Comparison of ENCODE assay signal across 23 mouse cellular contexts in the genomic region with DNA sequence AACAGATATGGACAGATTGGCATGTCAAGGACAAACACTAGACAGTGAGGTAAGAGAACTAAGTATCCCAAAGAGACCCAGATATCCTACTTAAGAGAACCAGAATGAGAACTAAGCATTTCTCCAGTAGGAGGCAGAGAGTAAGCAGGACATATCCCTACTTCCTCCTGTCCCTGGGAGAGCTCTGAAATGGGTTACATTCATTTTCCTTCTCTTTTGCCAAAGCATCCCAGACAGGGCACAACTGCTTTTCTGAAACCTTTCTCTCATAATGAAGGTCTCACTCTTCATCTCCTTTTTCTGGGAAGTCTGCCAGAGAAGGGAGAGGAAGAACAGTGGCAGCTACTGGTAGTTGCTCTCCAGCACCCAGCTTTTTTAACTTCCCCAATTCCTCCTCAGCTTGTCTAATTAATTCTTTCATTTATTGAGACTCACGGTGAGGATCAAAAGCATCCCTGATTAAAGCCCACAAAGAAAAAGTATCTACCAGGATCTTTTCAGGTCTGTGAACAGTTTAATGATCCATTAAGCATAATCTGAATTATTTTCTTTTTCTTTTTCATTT. TPM values are rescaled to one million over a fixed set of nuclear protein-coding genes. Genes with fewer than 3 reads are reported as not detected.
DNase-seq lines count a peak whose midpoint lies in the region; ATAC-seq lines count a peak whose summit lies in the region.
"Had no signal": no experiment of that assay in that cellular context is flagged by ENCODE, and none has a peak within 500 bp of the region (broad histone marks: within the 10 kb centered on the region; RNA-seq: fewer than 3 reads in every experiment).

No protein-coding gene starts in this region.

- H3K27me3 ChIP-seq in forebrain, embryonic 13.5 days, result no peaks in the 10 kb centered on the region
- no peaks in the 10 kb centered on the region for H3K27me3 ChIP-seq in forebrain, embryonic 15.5 days
- H3K27me3 ChIP-seq in midbrain, embryonic 12.5 days, result no peaks in the 10 kb centered on the region
- H3K27me3 ChIP-seq in midbrain, embryonic 16.5 days (ENCODE audit: control insufficient read depth, insufficient read depth, low read depth, low read length), result no peaks in the 10 kb centered on the region
- H3K27me3 ChIP-seq: heart, embryonic 13.5 days; kidney, embryonic 15.5 days had no signal

- WGBS in forebrain, embryonic 13.5 days, result 5% methylated on average over 1 of the region's 1 CpGs
- 4% methylated on average over 1 of the region's 1 CpGs for WGBS in forebrain, embryonic 15.5 days
- 33% methylated on average over 1 of the region's 1 CpGs for WGBS in midbrain, embryonic 12.5 days
- 4% methylated on average over 1 of the region's 1 CpGs for WGBS in midbrain, embryonic 16.5 days

- H3K9ac ChIP-seq in forebrain, embryonic 13.5 days, result no peak overlapping the region
- no peak overlapping the region for H3K9ac ChIP-seq in forebrain, embryonic 15.5 days (replicated peaks)
- no peak overlapping the region for H3K9ac ChIP-seq in midbrain, embryonic 12.5 days (replicated peaks)
- H3K9ac ChIP-seq in midbrain, embryonic 16.5 days (ENCODE audit: low read depth, low read length), result no peak overlapping the region
- H3K9ac ChIP-seq: heart, embryonic 13.5 days; hindbrain, embryonic 14.5 days; kidney, embryonic 15.5 days had no signal

- no peaks in the 10 kb centered on the region for H3K4me1 ChIP-seq in forebrain, embryonic 13.5 days
- H3K4me1 ChIP-seq in forebrain, embryonic 15.5 days, result peaks cover 5% of the 10 kb centered on the region; the same call in 1 of the 2 replicates
- H3K4me1 ChIP-seq in midbrain, embryonic 12.5 days, result no peaks in the 10 kb centered on the region
- H3K4me1 ChIP-seq in midbrain, embryonic 16.5 days (ENCODE audit: control insufficient read depth, insufficient read depth, low read length), result no peaks in the 10 kb centered on the region
- H3K4me1 ChIP-seq: embryonic facial prominence, embryonic 10.5 days; heart, embryonic 13.5 days; kidney, embryonic 15.5 days had no signal

- no peak overlapping the region for H3K27ac ChIP-seq in forebrain, embryonic 13.5 days
- no peak overlapping the region for H3K27ac ChIP-seq in forebrain, embryonic 15.5 days (replicated peaks)
- no peak overlapping the region for H3K27ac ChIP-seq in midbrain, embryonic 12.5 days (replicated peaks)
- no peak overlapping the region for H3K27ac ChIP-seq in midbrain, embryonic 16.5 days (ENCODE audit: low read length)
- H3K27ac ChIP-seq: embryonic facial prominence, embryonic 10.5 days; heart, embryonic 13.5 days; hindbrain, embryonic 14.5 days; kidney, embryonic 15.5 days had no signal

- H3K9me3 ChIP-seq in forebrain, embryonic 13.5 days (replicated peaks), result no peaks in the 10 kb centered on the region
- no peaks in the 10 kb centered on the region for H3K9me3 ChIP-seq in forebrain, embryonic 15.5 days
- H3K9me3 ChIP-seq in midbrain, embryonic 12.5 days, result no peaks in the 10 kb centered on the region
- no peaks in the 10 kb centered on the region for H3K9me3 ChIP-seq in midbrain, embryonic 16.5 days (replicated peaks; ENCODE audit: control insufficient read depth, low read length, poor library complexity, severe bottlenecking)
- H3K9me3 ChIP-seq: embryonic facial prominence, embryonic 10.5 days; heart, embryonic 13.5 days; kidney, embryonic 15.5 days had no signal

- no peak overlapping the region for H3K4me2 ChIP-seq in forebrain, embryonic 13.5 days
- no peak overlapping the region for H3K4me2 ChIP-seq in forebrain, embryonic 15.5 days (replicated peaks)
- H3K4me2 ChIP-seq in midbrain, embryonic 12.5 days (replicated peaks), result no peak overlapping the region
- no peak overlapping the region for H3K4me2 ChIP-seq in midbrain, embryonic 16.5 days (ENCODE audit: low read length)
- H3K4me2 ChIP-seq: heart, embryonic 13.5 days; hindbrain, embryonic 14.5 days; kidney, embryonic 15.5 days had no signal

- no peak overlapping the region for H3K4me3 ChIP-seq in forebrain, embryonic 13.5 days
- no peak overlapping the region for H3K4me3 ChIP-seq in forebrain, embryonic 15.5 days
- H3K4me3 ChIP-seq in midbrain, embryonic 12.5 days, result no peak overlapping the region
- no peak overlapping the region for H3K4me3 ChIP-seq in midbrain, embryonic 16.5 days (ENCODE audit: low read depth, low read length)
- H3K4me3 ChIP-seq: embryonic facial prominence, embryonic 10.5 days; heart, embryonic 13.5 days; kidney, embryonic 15.5 days had no signal

- ATAC-seq in forebrain, embryonic 13.5 days, result peak; percentile 70; the same call in 1 of the 2 replicates
- ATAC-seq in forebrain, embryonic 15.5 days (replicated peaks), result no peak; the same call in 1 of the 2 replicates
- ATAC-seq in midbrain, embryonic 12.5 days (ENCODE audit: low FRiP score, low read depth), result peak; percentile 38; the same call in 1 of the 2 replicates
- no peak for ATAC-seq in midbrain, embryonic 16.5 days
- peak; percentile 57 for ATAC-seq in megakaryocyte progenitor cell, adult 5-6 weeks (replicated peaks; ENCODE audit: poor library complexity)
- ATAC-seq: intestine, embryonic 16.5 days had no signal

- no peaks in the 10 kb centered on the region for H3K36me3 ChIP-seq in forebrain, embryonic 13.5 days (ENCODE audit: poor library complexity, severe bottlenecking)
- H3K36me3 ChIP-seq in forebrain, embryonic 15.5 days, result no peaks in the 10 kb centered on the region
- no peaks in the 10 kb centered on the region for H3K36me3 ChIP-seq in midbrain, embryonic 12.5 days
- H3K36me3 ChIP-seq in midbrain, embryonic 16.5 days (ENCODE audit: control insufficient read depth, insufficient read depth, low read length), result no peaks in the 10 kb centered on the region
- H3K36me3 ChIP-seq: embryonic facial prominence, embryonic 10.5 days; heart, embryonic 13.5 days; kidney, embryonic 15.5 days had no signal

- DNase-seq in brain, adult 2 months (ENCODE audit: low read depth, low spot score), result peak; percentile 3
- DNase-seq in cerebellum, postnatal 25 days, result no peak
- DNase-seq: adrenal gland, postnatal 10 days; cerebellum, adult 11 months; cerebellum, adult 8-10 months; cerebellum, postnatal 14 days; gastrocnemius, postnatal 36 days; heart, adult 11 months; heart, postnatal 4 days; kidney, adult 2 months had no signal

RNA-seq across cellular contexts. Expression of a gene that starts 32.9 kb away (rescaled TPM):
- not detected in 2 replicates for polyA plus RNA-seq in forebrain, embryonic 13.5 days (2015; fragmentation: Nextera tagmentation; extraction: Ambion mirVana)
- polyA plus RNA-seq in forebrain, embryonic 15.5 days (2015; fragmentation: Nextera tagmentation; extraction: Ambion mirVana), result not detected in 2 replicates
- polyA plus RNA-seq in midbrain, embryonic 12.5 days (2016; fragmentation: Nextera tagmentation; extraction: Ambion mirVana), result not detected in 2 replicates
- not detected in 2 replicates for polyA plus RNA-seq in midbrain, embryonic 16.5 days (2015; fragmentation: Nextera tagmentation; extraction: Ambion mirVana)
- total RNA-seq in megakaryocyte progenitor cell, adult 5-6 weeks (2015), result not detected in 2 replicates
- total RNA-seq in megakaryocyte progenitor cell, adult 5-6 weeks (2017), result not detected in 2 replicates
- total RNA-seq: adrenal gland, postnatal 10 days; ES-E14; gastrocnemius, adult 8-10 months; gastrocnemius, postnatal 36 days; heart, postnatal 4 days had no signal
- polyA plus RNA-seq: embryonic facial prominence, embryonic 10.5 days; heart, embryonic 13.5 days; heart, postnatal 0 days; hindbrain, embryonic 14.5 days; intestine, embryonic 16.5 days; kidney, embryonic 15.5 days had no signal

RNA-seq across cellular contexts. Expression of a gene that starts 44.0 kb away (rescaled TPM):
- polyA plus RNA-seq in forebrain, embryonic 13.5 days (2015; fragmentation: Nextera tagmentation; extraction: Ambion mirVana), result not detected in 2 replicates
- not detected in 2 replicates for polyA plus RNA-seq in forebrain, embryonic 15.5 days (2015; fragmentation: Nextera tagmentation; extraction: Ambion mirVana)
- polyA plus RNA-seq in midbrain, embryonic 12.5 days (2016; fragmentation: Nextera tagmentation; extraction: Ambion mirVana), result not detected in 2 replicates
- not detected in 2 replicates for polyA plus RNA-seq in midbrain, embryonic 16.5 days (2015; fragmentation: Nextera tagmentation; extraction: Ambion mirVana)
- total RNA-seq in megakaryocyte progenitor cell, adult 5-6 weeks (2015), result not detected in 2 replicates
- not detected in 2 replicates for total RNA-seq in megakaryocyte progenitor cell, adult 5-6 weeks (2017)
- total RNA-seq: adrenal gland, postnatal 10 days; gastrocnemius, adult 8-10 months; gastrocnemius, postnatal 36 days; heart, postnatal 4 days had no signal
- polyA plus RNA-seq: embryonic facial prominence, embryonic 10.5 days; heart, embryonic 13.5 days; heart, postnatal 0 days; hindbrain, embryonic 14.5 days; intestine, embryonic 16.5 days; kidney, adult 2 months; kidney, embryonic 15.5 days had no signal

Comparison
In these comparisons a context has a peak if more than half of its experiments do, and no peak if none do; other contexts are left out.
1. ATAC-seq: peak in forebrain, embryonic 13.5 days (single experiment), midbrain, embryonic 12.5 days (single experiment) and megakaryocyte progenitor cell, adult 5-6 weeks (single experiment); none in forebrain, embryonic 15.5 days (single experiment) and midbrain, embryonic 16.5 days (single experiment).